Mouse (Mus musculus) common myeloid progenitor, adult 5-6 weeks (primary cell): ENCODE measurements around the gene Max. TPM values are rescaled to one million over a fixed set of nuclear protein-coding genes. Genes with fewer than 3 reads are reported as not detected.

Source experiments
- ATAC-seq: replicated peaks from 2 replicates; pipeline ENCODE4 v1.8.0; 2016; ENCODE audit warnings: low read depth, mild to moderate bottlenecking, moderate TSS enrichment, inconsistent platforms; ENCODE audit not compliant: poor library complexity, severe bottlenecking
- total RNA-seq: library from RNA; stranded (forward); fragments of 200-1000, 187-1606 nt; gene quantifications from 2 replicates; pipeline ENCODE4 v1.2.3, GENCODE M21; 2017

Gene Max
- total RNA-seq = 89.2 and 110 TPM in 2 replicates

GRCm38 (mm10) chr12:76961932-76962891 is at the start of gene Max:
TSS of gene Max (minus strand) at chr12:76962201.
- peak; percentile 92 for ATAC-seq

- ATAC-seq = no peak
These were observed 49.2 kb upstream of the Max start for GRCm38 (mm10) chr12:77011092-77011720.

GRCm38 (mm10) chr12:77009202-77010030 is 47.4 kb upstream of the Max start:
- peak; percentile 90 for ATAC-seq

GRCm38 (mm10) chr12:77004893-77005292 is 42.9 kb upstream of the Max start:
- ATAC-seq = no peak

- ATAC-seq = peak; percentile 36; the same call in 1 of the 2 replicates
These were observed 40.7 kb upstream of the Max start for GRCm38 (mm10) chr12:77002551-77003228.

GRCm38 (mm10) chr12:77001312-77001711 is 39.3 kb upstream of the Max start:
- no peak for ATAC-seq

- peak; percentile 46; the same call in 1 of the 2 replicates for ATAC-seq
These were observed 38.8 kb upstream of the Max start for GRCm38 (mm10) chr12:77000705-77001284.

- peak; percentile 82 for ATAC-seq
These were observed 38.2 kb upstream of the Max start for GRCm38 (mm10) chr12:77000096-77000704.

GRCm38 (mm10) chr12:76994766-76995165 is 32.8 kb upstream of the Max start:
- ATAC-seq = no peak

GRCm38 (mm10) chr12:76992891-76993529 is 31.0 kb upstream of the Max start:
- no peak for ATAC-seq

GRCm38 (mm10) chr12:76982818-76983471 is 20.9 kb upstream of the Max start:
- ATAC-seq = no peak

GRCm38 (mm10) chr12:76979530-76979929 is 17.5 kb upstream of the Max start:
- no peak for ATAC-seq

- no peak for ATAC-seq
These were observed 10.7 kb upstream of the Max start for GRCm38 (mm10) chr12:76972669-76973068.

GRCm38 (mm10) chr12:76972241-76972640 is 10.2 kb upstream of the Max start:
- no peak for ATAC-seq

GRCm38 (mm10) chr12:76971642-76972221 is 9.7 kb upstream of the Max start:
- ATAC-seq = no peak

GRCm38 (mm10) chr12:76965876-76966275 is 3.9 kb upstream of the Max start:
- no peak for ATAC-seq

GRCm38 (mm10) chr12:76965089-76965488 is 3.1 kb upstream of the Max start:
- ATAC-seq = no peak
